Mouse (Mus musculus) kidney, embryonic 14.5 days (tissue): ENCODE data around the gene Pts. TPM values are rescaled to one million over a fixed set of nuclear protein-coding genes. Genes with fewer than 3 reads are reported as not detected.

Experiments
- ATAC-seq: fragments of 200-750 bp; cut with Nextera tagmentation; 2 replicates; pipeline ENCODE4 v1.8.0; 2017; ENCODE audit warnings: moderate number of reproducible peaks, mild to moderate bottlenecking, moderate TSS enrichment, moderate library complexity; ENCODE audit not compliant: low FRiP score, low TSS enrichment
- H3K27ac ChIP-seq: fragments of 300-500 bp; sonication (generic); 2 replicates; pipeline ENCODE4 v1.5.1; 2014; ENCODE audit warnings: low read depth, mild to moderate bottlenecking, low read length, moderate library complexity, mixed read lengths
- H3K27me3 ChIP-seq: fragments of 300-500 bp; sonication (generic); 2 replicates; pipeline ENCODE4 v1.6.1; 2014; ENCODE audit warnings: mild to moderate bottlenecking, low read length; ENCODE audit not compliant: control insufficient read depth, insufficient read depth
- H3K36me3 ChIP-seq: fragments of 300-500 bp; sonication (generic); 2 replicates; pipeline ENCODE4 v1.6.1; 2014; ENCODE audit warnings: low read length, mixed read lengths; ENCODE audit not compliant: control insufficient read depth, insufficient read depth
- H3K4me1 ChIP-seq: fragments of 300-500 bp; sonication (generic); 2 replicates; pipeline ENCODE4 v1.6.1; 2014; ENCODE audit warnings: low read length, mixed read lengths; ENCODE audit not compliant: control insufficient read depth, insufficient read depth
- H3K4me2 ChIP-seq: fragments of 300-500 bp; sonication (generic); replicated peaks from 2 replicates; pipeline ENCODE4 v1.6.1; 2014; ENCODE audit warnings: low read depth, mild to moderate bottlenecking, low read length
- H3K4me3 ChIP-seq: fragments of 300-500 bp; sonication (generic); 2 replicates; pipeline ENCODE4 v1.5.1; 2014; ENCODE audit warnings: mild to moderate bottlenecking, low read length
- H3K9ac ChIP-seq: fragments of 300-500 bp; sonication (generic); 2 replicates; pipeline ENCODE4 v1.6.1; 2014; ENCODE audit warnings: low read depth, mild to moderate bottlenecking, low read length, moderate library complexity
- H3K9me3 ChIP-seq: fragments of 300-500 bp; sonication (generic); 2 replicates; pipeline ENCODE4 v1.6.1; 2016; ENCODE audit warnings: low read length; ENCODE audit not compliant: control insufficient read depth
- WGBS: fragments of 180-500 bp; shearing (Covaris S2); extraction: QIAGEN DNeasy Blood & Tissue Kit; methylation state at CpG from one replicate; pipeline ENCODE4 v1.1.7; 2014; 5-methylcytosine and 5-hydroxymethylcytosine counted together
- polyA plus RNA-seq: library from polyadenylated mRNA; unstranded; fragments of >200 nt; fragmentation: Nextera tagmentation; extraction: Ambion mirVana; gene quantifications from 2 replicates; pipeline ENCODE4 v1.2.1, GENCODE M21; 2014

Gene Pts
- polyA plus RNA-seq, 1 experiment from 2014 or later, result 85.3 TPM

DNA sequence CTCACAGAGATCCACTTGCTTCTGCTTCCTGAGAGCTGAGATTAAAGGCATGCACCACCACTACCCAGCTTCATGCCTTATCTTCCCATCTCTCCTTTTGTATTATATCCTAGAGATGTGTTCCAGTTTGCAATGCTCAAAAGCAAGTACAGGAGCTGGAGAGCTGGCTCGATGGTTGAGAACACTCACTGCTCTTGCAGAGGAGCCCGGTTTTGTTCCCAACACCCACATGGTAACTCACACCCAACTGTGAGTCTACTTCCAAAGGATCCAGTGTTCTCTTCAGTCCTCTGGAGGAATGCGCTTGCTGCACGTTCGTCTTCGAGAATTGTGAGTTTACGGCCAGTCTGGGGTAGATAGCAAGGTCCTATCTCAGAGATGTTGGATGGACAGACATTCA, 53.2 kb downstream of the Pts start:
- 46% methylated on average over 7 of the region's 7 CpGs for WGBS
- H3K4me2 ChIP-seq, result peak overlapping the region; percentile 22; the same call in 1 of the 2 replicates

More for the DNA sequence above, 53.2 kb downstream of the Pts start:
- H3K9me3 ChIP-seq, result no peaks in the 10 kb centered on the region
- H3K9ac ChIP-seq, result no peak overlapping the region
- peaks cover 23% of the 10 kb centered on the region; the same call in 1 of the 2 replicates for H3K4me1 ChIP-seq
- no peaks in the 10 kb centered on the region for H3K36me3 ChIP-seq
- no peaks in the 10 kb centered on the region; the same call in 1 of the 2 replicates for H3K27me3 ChIP-seq
- H3K4me3 ChIP-seq, result no peak overlapping the region
- peak overlapping the region; percentile 76 for H3K27ac ChIP-seq
- peak; percentile 30; the same call in 1 of the 2 replicates for ATAC-seq

Other genes with a start within 250 kb of the Pts start
- 335 and 349 TPM in 2 replicates for gene Rpl10-ps3, start 183.8 kb downstream of the Pts start, polyA plus RNA-seq
- 32.1 and 36.7 TPM in 2 replicates for gene Plet1, start 34.2 kb downstream of the Pts start, polyA plus RNA-seq
- gene Il18, start 26.1 kb upstream of the Pts start, polyA plus RNA-seq, result 0.88 and 1.2 TPM in 2 replicates
- gene Bco2, start 26.5 kb upstream of the Pts start, polyA plus RNA-seq, result 0.16 TPM in 1 of 2 replicates, not detected in the other
- gene Tex12, start 32.6 kb upstream of the Pts start, polyA plus RNA-seq, result not detected in 2 replicates
- gene Sdhd, start 75.1 kb upstream of the Pts start, polyA plus RNA-seq, result 365 and 387 TPM in 2 replicates
- 301 and 415 TPM in 2 replicates for gene Timm8b, start 75.2 kb upstream of the Pts start, polyA plus RNA-seq
- gene Pih1d2, start 88.6 kb upstream of the Pts start, polyA plus RNA-seq, result 6.1 and 8.1 TPM in 2 replicates
- 28.4 and 28.5 TPM in 2 replicates for gene Nkapd1, start 88.7 kb upstream of the Pts start, polyA plus RNA-seq
- gene Dlat, start 131.1 kb upstream of the Pts start, polyA plus RNA-seq, result 48.1 and 60.9 TPM in 2 replicates
- gene Dixdc1, start 210.8 kb upstream of the Pts start, polyA plus RNA-seq, result 5.7 and 10.3 TPM in 2 replicates
- gene 2310030G06Rik, start 217.8 kb upstream of the Pts start, polyA plus RNA-seq, result 8.7 and 9.3 TPM in 2 replicates
- gene Cryab, start 222.6 kb upstream of the Pts start, polyA plus RNA-seq, result 15.7 and 20.6 TPM in 2 replicates
- 0.72 and 1.0 TPM in 2 replicates for gene Hspb2, start 223.6 kb upstream of the Pts start, polyA plus RNA-seq
- gene Fdxacb1, start 239.5 kb upstream of the Pts start, polyA plus RNA-seq, result 11.1 and 11.5 TPM in 2 replicates
- 23.6 and 44.2 TPM in 2 replicates for gene Alg9, start 246.3 kb upstream of the Pts start, polyA plus RNA-seq
- gene 1110032A03Rik, start 246.8 kb upstream of the Pts start, polyA plus RNA-seq, result 35.7 and 37.8 TPM in 2 replicates